Mouse (Mus musculus) neural tube, embryonic 15.5 days (tissue): ENCODE data around the gene A430078G23Rik. TPM values are rescaled to one million over a fixed set of nuclear protein-coding genes. Genes with fewer than 3 reads are reported as not detected.

Experiments used
- ATAC-seq: fragments of 200-750 bp; cut with Nextera tagmentation; 2 replicates; pipeline ENCODE4 v1.8.0; 2017; ENCODE audit warnings: mild to moderate bottlenecking, moderate TSS enrichment, moderate library complexity; ENCODE audit not compliant: low FRiP score
- H3K27ac ChIP-seq: fragments of 300-500 bp; sonication (generic); replicated peaks from 2 replicates; pipeline ENCODE4 v1.5.1; 2015; ENCODE audit warnings: mild to moderate bottlenecking, inconsistent platforms
- H3K27me3 ChIP-seq: fragments of 300-500 bp; sonication (generic); replicated peaks from 2 replicates; pipeline ENCODE4 v1.6.1; 2015; ENCODE audit warnings: inconsistent platforms
- H3K36me3 ChIP-seq: fragments of 300-500 bp; sonication (generic); 2 replicates; pipeline ENCODE4 v1.6.1; 2015; ENCODE audit warnings: inconsistent platforms
- H3K4me1 ChIP-seq: fragments of 300-500 bp; sonication (generic); 2 replicates; pipeline ENCODE4 v1.6.1; 2015; ENCODE audit warnings: inconsistent platforms
- H3K4me2 ChIP-seq: fragments of 300-500 bp; sonication (generic); 2 replicates; pipeline ENCODE4 v1.6.1; 2015; ENCODE audit warnings: inconsistent platforms, mild to moderate bottlenecking, moderate library complexity
- H3K4me3 ChIP-seq: fragments of 300-500 bp; sonication (generic); replicated peaks from 2 replicates; pipeline ENCODE4 v1.5.1; 2015; ENCODE audit warnings: mild to moderate bottlenecking, inconsistent platforms
- H3K9ac ChIP-seq: fragments of 300-500 bp; sonication (generic); replicated peaks from 2 replicates; pipeline ENCODE4 v1.6.1; 2015; ENCODE audit warnings: mild to moderate bottlenecking, inconsistent platforms
- H3K9me3 ChIP-seq: fragments of 300-500 bp; sonication (generic); replicated peaks from 2 replicates; pipeline ENCODE4 v1.6.1; 2016; ENCODE audit warnings: inconsistent platforms
- WGBS: fragments of 180-500 bp; shearing (Covaris S2); methylation state at CpG from one replicate; pipeline ENCODE4 v1.1.7; 2015; ENCODE audit warnings: mixed read lengths; 5-methylcytosine and 5-hydroxymethylcytosine counted together
- polyA plus RNA-seq: library from polyadenylated mRNA; unstranded; fragments of >200 nt; fragmentation: Nextera tagmentation; extraction: Ambion mirVana; gene quantifications from 2 replicates; pipeline ENCODE4 v1.2.1, GENCODE M21; 2015

Gene A430078G23Rik
- polyA plus RNA-seq, 1 experiment from 2014 or later = not detected

- Histone ChIP-seq H3K27ac (no peak overlapping the region), H3K4me2 (no peak overlapping the region), H3K9ac (no peak overlapping the region), H3K9me3 (no peaks in the 10 kb centered on the region), H3K27me3 (no peaks in the 10 kb centered on the region), H3K4me3 (no peak overlapping the region), H3K4me1 (peaks cover 37% of the 10 kb centered on the region), H3K36me3 (no peaks in the 10 kb centered on the region)
- ATAC-seq = no peak
- 77% methylated on average over 6 of the region's 6 CpGs for WGBS
These were observed 62.4 kb downstream of the A430078G23Rik start for GRCm38 (mm10) chr8:3415661-3416060.

DNA sequence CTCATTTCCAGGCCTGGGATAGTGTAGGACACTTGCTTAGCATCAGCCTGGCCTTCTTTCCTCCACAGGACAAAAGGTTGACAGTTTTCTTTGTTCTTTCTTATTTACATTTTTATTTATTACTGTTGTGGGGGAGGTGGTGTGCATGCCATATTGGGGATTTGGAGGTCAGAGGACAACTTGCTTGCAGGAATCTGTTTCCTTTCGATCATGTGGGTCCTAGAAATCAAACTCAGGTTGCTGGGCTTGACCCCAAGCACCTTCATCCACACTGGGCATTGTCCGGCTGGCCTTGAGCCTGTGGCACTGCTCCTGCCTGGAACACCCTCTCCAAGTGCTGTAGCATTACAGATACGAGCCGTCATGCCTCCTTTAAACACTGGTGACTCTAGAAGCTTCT is 63.6 kb downstream of the A430078G23Rik start:
- peaks cover 37% of the 10 kb centered on the region for H3K4me1 ChIP-seq
- no peak overlapping the region for H3K27ac ChIP-seq
- H3K4me3 ChIP-seq = no peak overlapping the region
- H3K9me3 ChIP-seq = no peaks in the 10 kb centered on the region
- ATAC-seq = no peak
- no peak overlapping the region for H3K4me2 ChIP-seq
- H3K36me3 ChIP-seq = no peaks in the 10 kb centered on the region
- H3K27me3 ChIP-seq = no peaks in the 10 kb centered on the region
- 11% methylated on average over 4 of the region's 4 CpGs for WGBS
- no peak overlapping the region for H3K9ac ChIP-seq

- Histone ChIP-seq H3K4me2 (no peak overlapping the region), H3K9me3 (no peaks in the 10 kb centered on the region), H3K4me3 (no peak overlapping the region), H3K4me1 (peaks cover 37% of the 10 kb centered on the region), H3K36me3 (no peaks in the 10 kb centered on the region), H3K27ac (no peak overlapping the region), H3K27me3 (no peaks in the 10 kb centered on the region), H3K9ac (no peak overlapping the region)
- ATAC-seq = no peak
- WGBS = 7% methylated on average over 8 of the region's 8 CpGs
These were observed 64.2 kb downstream of the A430078G23Rik start for GRCm38 (mm10) chr8:3417455-3417854.

DNA sequence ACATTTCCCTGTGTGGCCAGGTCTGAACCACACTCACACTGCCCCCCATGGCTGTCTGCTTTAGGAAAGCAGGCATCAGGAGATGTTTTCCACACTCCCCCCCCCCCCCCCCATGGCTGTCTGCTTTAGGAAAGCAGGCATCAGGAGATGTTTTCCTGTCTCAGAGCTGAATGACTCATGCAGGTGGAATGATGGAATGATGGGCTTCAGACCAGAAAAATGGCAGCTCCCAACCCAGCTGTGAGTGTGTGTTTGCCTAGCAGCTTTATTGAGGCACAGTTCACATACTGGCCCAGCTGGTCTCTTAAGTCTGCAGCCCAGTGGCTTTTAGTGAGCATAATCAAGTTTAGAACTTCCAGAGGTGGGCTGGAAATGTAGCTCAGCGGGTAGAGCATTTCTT is 64.9 kb downstream of the A430078G23Rik start:
- H3K27ac ChIP-seq = no peak overlapping the region
- no peaks in the 10 kb centered on the region for H3K36me3 ChIP-seq
- no peaks in the 10 kb centered on the region for H3K9me3 ChIP-seq
- no peak for ATAC-seq
- no peak overlapping the region for H3K4me3 ChIP-seq
- H3K27me3 ChIP-seq = no peaks in the 10 kb centered on the region
- no peak overlapping the region for H3K9ac ChIP-seq
- H3K4me2 ChIP-seq = no peak overlapping the region
- peaks cover 37% of the 10 kb centered on the region for H3K4me1 ChIP-seq
- WGBS = 78% methylated on average over 1 of the region's 1 CpGs

DNA sequence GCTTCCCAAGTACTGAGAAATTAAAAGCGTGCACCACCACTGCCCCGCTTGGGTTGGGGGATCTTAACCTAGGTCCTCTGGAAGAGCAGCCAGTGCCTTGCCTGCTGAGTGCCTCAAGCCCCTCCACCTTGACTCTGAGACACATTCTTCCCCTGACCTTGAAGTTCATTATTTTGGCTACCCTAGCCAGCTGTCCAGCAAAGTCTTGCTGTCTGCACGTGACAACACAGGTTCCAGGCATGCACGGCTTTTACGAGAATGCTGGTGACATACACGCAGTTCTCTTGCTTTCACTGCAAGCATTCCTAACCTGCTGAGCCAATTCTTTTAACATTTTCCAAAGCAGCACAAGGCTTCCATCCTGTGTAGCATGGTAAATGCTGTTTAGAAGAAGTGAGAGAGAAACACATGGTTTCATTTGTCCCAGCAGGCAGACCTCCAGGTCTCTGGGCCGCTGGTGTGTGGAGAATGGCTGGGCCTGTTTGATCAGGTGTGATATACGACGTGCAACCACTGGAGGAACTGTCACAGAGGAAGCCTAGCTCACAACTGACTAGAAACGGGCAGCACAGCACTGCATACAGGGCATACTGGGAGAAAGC is 67.0 kb downstream of the A430078G23Rik start:
- 66% methylated on average over 10 of the region's 10 CpGs for WGBS
- Histone ChIP-seq H3K9ac (no peak overlapping the region), H3K27me3 (no peaks in the 10 kb centered on the region), H3K4me2 (no peak overlapping the region), H3K4me1 (peaks cover 26% of the 10 kb centered on the region), H3K4me3 (no peak overlapping the region), H3K27ac (no peak overlapping the region), H3K36me3 (no peaks in the 10 kb centered on the region), H3K9me3 (no peaks in the 10 kb centered on the region)
- ATAC-seq = 0 out of 2 replicates have a peak, but pooled peaks have one; percentile 33

GRCm38 (mm10) chr8:3421507-3421906 is 68.3 kb downstream of the A430078G23Rik start:
- H3K36me3 ChIP-seq = no peaks in the 10 kb centered on the region
- no peaks in the 10 kb centered on the region for H3K9me3 ChIP-seq
- WGBS = 85% methylated on average over 5 of the region's 5 CpGs
- no peaks in the 10 kb centered on the region for H3K27me3 ChIP-seq
- no peak overlapping the region for H3K9ac ChIP-seq
- no peak for ATAC-seq
- no peak overlapping the region for H3K4me2 ChIP-seq
- no peak overlapping the region for H3K27ac ChIP-seq
- peaks cover 21% of the 10 kb centered on the region for H3K4me1 ChIP-seq
- H3K4me3 ChIP-seq = no peak overlapping the region

DNA sequence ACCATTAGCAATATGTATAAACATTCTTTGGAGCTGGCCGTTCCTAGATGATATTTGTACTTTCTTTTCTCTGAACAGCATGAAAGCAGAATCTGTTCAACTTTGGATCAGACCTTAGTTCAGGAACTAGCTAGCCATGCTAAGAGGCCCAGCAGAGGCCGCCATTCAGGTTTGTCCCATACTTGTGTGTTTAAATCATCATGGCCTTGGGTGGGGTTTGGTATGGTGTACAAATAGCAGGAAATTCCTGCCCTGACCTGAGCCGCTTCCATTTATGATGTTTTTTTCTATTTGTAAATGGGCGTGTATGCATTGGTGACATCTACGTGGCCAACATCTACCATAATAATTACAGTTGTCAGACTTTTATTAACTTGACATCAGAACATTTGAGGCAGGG is 72.0 kb downstream of the A430078G23Rik start:
- no peak overlapping the region for H3K4me3 ChIP-seq
- no peak overlapping the region for H3K9ac ChIP-seq
- no peak overlapping the region for H3K4me2 ChIP-seq
- no peaks in the 10 kb centered on the region for H3K27me3 ChIP-seq
- no peaks in the 10 kb centered on the region for H3K9me3 ChIP-seq
- no peak for ATAC-seq
- no peak overlapping the region for H3K27ac ChIP-seq
- WGBS = 93% methylated on average over 5 of the region's 5 CpGs
- 0 out of 2 replicates have a peak, but pooled peaks cover 4% of the 10 kb centered on the region for H3K4me1 ChIP-seq
- H3K36me3 ChIP-seq = peaks cover 15% of the 10 kb centered on the region

DNA sequence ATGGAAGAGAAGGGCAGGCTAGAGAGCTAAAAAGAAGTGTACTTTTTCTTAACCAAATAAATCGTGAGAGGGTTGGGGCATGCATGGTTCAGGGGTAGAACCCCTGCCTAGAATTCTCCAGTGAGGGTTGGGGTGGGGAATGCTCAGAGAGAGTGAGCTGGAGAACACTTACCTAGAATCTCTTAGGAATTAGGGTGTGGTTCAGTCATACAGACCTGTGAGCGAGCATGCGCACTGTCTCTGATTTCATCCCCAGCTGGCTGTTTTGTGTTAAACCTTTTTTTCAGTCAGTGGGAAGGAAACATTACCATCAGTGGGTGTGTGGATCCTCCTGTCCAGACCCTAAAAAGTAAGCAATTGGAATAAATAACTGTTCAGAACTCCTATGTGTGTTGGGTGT is 73.0 kb downstream of the A430078G23Rik start:
- H3K36me3 ChIP-seq = peaks cover 21% of the 10 kb centered on the region
- WGBS = 92% methylated on average over 3 of the region's 3 CpGs
- H3K9me3 ChIP-seq = no peaks in the 10 kb centered on the region
- no peaks in the 10 kb centered on the region for H3K4me1 ChIP-seq
- no peak overlapping the region for H3K4me2 ChIP-seq
- no peak overlapping the region for H3K9ac ChIP-seq
- no peak overlapping the region for H3K4me3 ChIP-seq
- ATAC-seq = no peak
- no peak overlapping the region for H3K27ac ChIP-seq
- H3K27me3 ChIP-seq = no peaks in the 10 kb centered on the region

DNA sequence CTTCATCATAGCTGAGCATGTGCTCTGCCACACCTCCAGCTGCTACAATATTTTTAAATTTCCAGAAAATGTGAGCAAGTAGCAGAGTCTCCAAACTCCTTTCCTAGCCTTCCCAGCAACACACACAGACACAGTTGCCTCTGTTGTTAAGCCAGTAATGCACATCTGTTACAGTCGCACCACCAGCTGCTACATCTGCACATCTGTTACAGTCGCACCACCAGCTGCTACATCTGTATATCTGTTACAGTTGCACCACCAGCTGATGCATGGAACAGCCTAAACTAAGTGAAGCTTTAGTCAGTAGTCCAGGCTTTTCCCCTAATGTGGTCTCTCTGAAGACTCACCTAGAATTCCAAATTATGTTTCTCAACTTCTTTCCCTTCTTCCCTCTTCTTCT is 75.2 kb downstream of the A430078G23Rik start:
- no peaks in the 10 kb centered on the region for H3K9me3 ChIP-seq
- H3K4me2 ChIP-seq = no peak overlapping the region
- H3K4me1 ChIP-seq = no peaks in the 10 kb centered on the region
- no peaks in the 10 kb centered on the region for H3K27me3 ChIP-seq
- H3K9ac ChIP-seq = no peak overlapping the region
- ATAC-seq = no peak
- no peak overlapping the region for H3K4me3 ChIP-seq
- H3K27ac ChIP-seq = no peak overlapping the region
- H3K36me3 ChIP-seq = peaks cover 41% of the 10 kb centered on the region
- WGBS = 89% methylated on average over 2 of the region's 2 CpGs

DNA sequence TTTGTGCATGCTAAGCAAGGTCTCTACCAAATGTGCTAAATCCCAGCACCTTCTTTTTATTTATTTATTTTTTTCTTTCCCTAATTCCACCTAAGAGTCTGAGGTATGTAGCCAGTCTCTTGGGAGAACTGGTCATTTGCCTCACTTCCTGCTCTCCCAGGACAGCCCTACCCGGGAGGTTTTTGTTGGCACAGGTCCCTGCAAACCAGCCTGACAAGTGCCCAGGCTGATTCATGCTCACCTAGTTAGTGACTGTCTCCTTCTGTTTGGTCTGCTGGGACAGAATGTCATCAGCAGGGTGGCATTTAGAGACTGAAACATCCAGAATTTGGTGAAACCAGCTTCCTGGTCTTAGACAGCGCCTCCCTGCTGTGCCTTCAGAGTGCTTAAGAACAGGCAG is 76.8 kb downstream of the A430078G23Rik start:
- Histone ChIP-seq H3K9me3 (no peaks in the 10 kb centered on the region), H3K4me2 (no peak overlapping the region), H3K4me1 (no peaks in the 10 kb centered on the region), H3K9ac (no peak overlapping the region), H3K27ac (no peak overlapping the region), H3K27me3 (no peaks in the 10 kb centered on the region), H3K4me3 (no peak overlapping the region), H3K36me3 (peaks cover 54% of the 10 kb centered on the region)
- 82% methylated on average over 2 of the region's 2 CpGs for WGBS
- ATAC-seq = no peak

- Histone ChIP-seq H3K27me3 (no peaks in the 10 kb centered on the region), H3K4me2 (no peak overlapping the region), H3K4me1 (no peaks in the 10 kb centered on the region), H3K36me3 (peaks cover 63% of the 10 kb centered on the region), H3K9me3 (no peaks in the 10 kb centered on the region), H3K27ac (no peak overlapping the region), H3K4me3 (no peak overlapping the region), H3K9ac (no peak overlapping the region)
- 89% methylated on average over 3 of the region's 3 CpGs for WGBS
- ATAC-seq = no peak
These were observed 77.9 kb downstream of the A430078G23Rik start for GRCm38 (mm10) chr8:3431113-3431512.

GRCm38 (mm10) chr8:3436492-3436891 is 83.3 kb downstream of the A430078G23Rik start:
- H3K4me2 ChIP-seq = no peak overlapping the region
- ATAC-seq = no peak
- no peak overlapping the region for H3K9ac ChIP-seq
- no peaks in the 10 kb centered on the region for H3K27me3 ChIP-seq
- H3K36me3 ChIP-seq = peaks cover 87% of the 10 kb centered on the region
- no peaks in the 10 kb centered on the region for H3K4me1 ChIP-seq
- WGBS = 81% methylated on average over 6 of the region's 6 CpGs
- no peaks in the 10 kb centered on the region for H3K9me3 ChIP-seq
- no peak overlapping the region for H3K4me3 ChIP-seq
- no peak overlapping the region for H3K27ac ChIP-seq
